Mouse (Mus musculus): Measurements from ENCODE around the gene Pdpk1.

- no peak for TF ChIP-seq CTCF (IDR thresholded peaks at IDR 0.05; ENCODE audit: insufficient read depth, low read depth, low read length)
- no peak for TF ChIP-seq POLR2A (IDR thresholded peaks at IDR 0.05; ENCODE audit: insufficient read depth, low read depth, low read length)
Observed at GRCm38 (mm10) chr17:24077101-24077500, 73.6 kb downstream of the Pdpk1 start.
